Comparison of ENCODE assay signal across 18 mouse cellular contexts in the genomic region with DNA sequence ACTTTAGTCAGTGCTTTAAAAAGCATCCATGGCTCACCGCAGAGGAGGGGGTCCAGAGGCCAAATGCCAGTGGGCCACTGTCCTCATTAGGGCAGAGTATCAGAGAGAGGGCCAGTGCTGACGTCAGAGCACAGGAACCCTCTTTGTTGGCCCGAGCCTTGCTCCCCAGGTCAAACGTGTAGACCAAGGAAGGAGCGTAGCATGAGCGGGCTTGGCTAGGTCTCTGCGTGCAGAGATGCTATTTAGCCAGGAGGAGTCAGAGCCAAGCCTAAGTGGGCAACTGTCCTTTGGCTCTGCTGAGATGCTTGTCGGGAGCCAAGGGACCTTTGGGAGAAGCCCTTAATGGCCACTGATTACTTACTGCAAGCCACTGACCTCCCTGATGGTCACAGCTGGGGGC. TPM values are rescaled to one million over a fixed set of nuclear protein-coding genes. Genes with fewer than 3 reads are reported as not detected.
"Had no signal": no experiment of that assay in that cellular context is flagged by ENCODE, and none has a peak within 500 bp of the region (broad histone marks: within the 10 kb centered on the region; RNA-seq: fewer than 3 reads in every experiment).

No protein-coding gene starts in this region.

- H3K4me3 ChIP-seq: limb, embryonic 12.5 days; liver, embryonic 12.5 days; midbrain, embryonic 15.5 days; neural tube, embryonic 13.5 days; stomach, embryonic 15.5 days had no signal

- H3K36me3 ChIP-seq: limb, embryonic 12.5 days; liver, embryonic 12.5 days; midbrain, embryonic 15.5 days; neural tube, embryonic 13.5 days; stomach, embryonic 15.5 days had no signal

- DNase-seq: layer of hippocampus, adult 9-11 months; layer of hippocampus, postnatal 36 days; lung, embryonic 14.5 days; lung, postnatal 10 days; lung, postnatal 4 days; right cerebral cortex, postnatal 4 days; spleen, adult 18-20 months; thymus, adult 2 months; thymus, postnatal 25 days had no signal

- H3K27me3 ChIP-seq: limb, embryonic 12.5 days; midbrain, embryonic 15.5 days; neural tube, embryonic 13.5 days; stomach, embryonic 15.5 days had no signal

- H3K4me2 ChIP-seq: limb, embryonic 12.5 days; lung, embryonic 14.5 days; midbrain, embryonic 11.5 days; midbrain, embryonic 15.5 days; neural tube, embryonic 13.5 days; stomach, embryonic 15.5 days had no signal

- ATAC-seq: liver, embryonic 12.5 days; midbrain, embryonic 15.5 days had no signal

RNA-seq across cellular contexts. Expression of a gene that starts 1.5 kb away (rescaled TPM):
- total RNA-seq: megakaryocyte, adult 5-6 weeks; monocyte, adult 5-6 weeks had no signal
- polyA plus RNA-seq: lung, embryonic 14.5 days had no signal

RNA-seq across cellular contexts. Expression of a gene that starts 33.1 kb away (rescaled TPM):
- total RNA-seq: layer of hippocampus, adult 18-20 months; layer of hippocampus, postnatal 36 days; megakaryocyte, adult 5-6 weeks; monocyte, adult 5-6 weeks had no signal
- polyA plus RNA-seq: limb, embryonic 12.5 days; lung, embryonic 14.5 days; midbrain, embryonic 11.5 days; midbrain, embryonic 15.5 days; neural tube, embryonic 13.5 days had no signal
